Mouse (Mus musculus) MEL (cell line): Measurements from ENCODE around the gene Clint1. TPM values are rescaled to one million over a fixed set of nuclear protein-coding genes. Genes with fewer than 3 reads are reported as not detected.
"Not testable (repeated sequence)": the region's sequence is repeated elsewhere in the genome, so short reads cannot be mapped to it uniquely, and the experiment has no call there.

Experiments
- DNase-seq: peaks from one replicate; pipeline ENCODE4 v3.0.0; 2011; ENCODE audit warnings: low read depth, low spot score
- H3K27ac ChIP-seq: 2 replicates; pipeline ENCODE4 v1.5.1; 2012; ENCODE audit warnings: low read depth, mild to moderate bottlenecking, control low read depth, low read length, moderate library complexity; ENCODE audit not compliant: control insufficient read depth
- H3K27me3 ChIP-seq, 2 experiments: fragments of 150-350 bp in 1 of 2; sonication (generic) in 1 of 2; 2 replicates each; pipeline ENCODE4 v1.6.1; 2012; ENCODE audit warnings: low read length in 2 of 2, mild to moderate bottlenecking in 2 of 2, improper control_type of control experiment in 1 of 2, moderate library complexity in 1 of 2; ENCODE audit not compliant: insufficient read depth in 2 of 2, control insufficient read depth in 1 of 2
- H3K36me3 ChIP-seq, 2 experiments: 2 replicates each; pipeline ENCODE4 v1.6.1; 2012 to 2014; ENCODE audit warnings: low read length in 2 of 2, improper control_type of control experiment in 1 of 2, inconsistent platforms in 1 of 2, mild to moderate bottlenecking in 1 of 2; ENCODE audit not compliant: insufficient read depth in 2 of 2, control insufficient read depth in 1 of 2
- H3K4me1 ChIP-seq, 2 experiments: fragments of 150-350 bp in 1 of 2; sonication (generic) in 1 of 2; 2 replicates each; pipeline ENCODE4 v1.6.1; 2012; ENCODE audit warnings: low read length in 2 of 2, improper control_type of control experiment in 1 of 2, mild to moderate bottlenecking in 1 of 2; ENCODE audit not compliant: insufficient read depth in 2 of 2, control insufficient read depth in 1 of 2
- H3K4me3 ChIP-seq, 2 experiments: fragments of 150-350 bp in 1 of 2; sonication (generic) in 1 of 2; 2 replicates each; pipeline ENCODE4 v1.5.1; 2012; ENCODE audit warnings: low read depth in 2 of 2, low read length in 2 of 2, mild to moderate bottlenecking in 2 of 2, moderate library complexity in 2 of 2, control low read depth in 1 of 2, improper control_type of control experiment in 1 of 2; ENCODE audit not compliant: control insufficient read depth in 1 of 2, insufficient read depth in 1 of 2
- H3K79me2 ChIP-seq: 2 replicates; pipeline ENCODE4 v1.6.1; 2012; ENCODE audit warnings: mild to moderate bottlenecking, low read length, moderate library complexity; ENCODE audit not compliant: control insufficient read depth, poor library complexity, insufficient read depth
- H3K9ac ChIP-seq: 2 replicates; pipeline ENCODE4 v1.6.1; 2012; ENCODE audit warnings: low read depth, mild to moderate bottlenecking, control low read depth, low read length, moderate library complexity; ENCODE audit not compliant: control insufficient read depth, poor library complexity, severe bottlenecking
- H3K9me3 ChIP-seq: fragments of 150-350 bp; sonication (generic); replicated peaks from 2 replicates; pipeline ENCODE4 v1.6.1; 2012; ENCODE audit warnings: mild to moderate bottlenecking, low read length, improper control_type of control experiment, moderate library complexity; ENCODE audit not compliant: insufficient read depth
- CHD1 ChIP-seq: IDR thresholded peaks from 2 replicates; pipeline ENCODE4 v1.6.1; 2012; ENCODE audit warnings: low read depth, mild to moderate bottlenecking, inconsistent platforms, low read length, improper control_type of control experiment
- CHD2 ChIP-seq: IDR thresholded peaks from 2 replicates; pipeline ENCODE4 v1.6.1; 2011; ENCODE audit warnings: low read length, improper control_type of control experiment
- CTCF ChIP-seq, 3 experiments: IDR thresholded peaks in 2 of 3; conservative IDR thresholded peaks in 1 of 3; 2 replicates each; pipeline ENCODE4 v1.5.1; 2011 to 2012; ENCODE audit warnings: low read length in 3 of 3, low read depth in 2 of 3, mild to moderate bottlenecking in 2 of 3, improper control_type of control experiment in 1 of 3, inconsistent platforms in 1 of 3, mixed read lengths in 1 of 3, moderate library complexity in 1 of 3; ENCODE audit not compliant: control insufficient read depth in 1 of 3, insufficient read depth in 1 of 3, poor library complexity in 1 of 3, severe bottlenecking in 1 of 3
- E2F4 ChIP-seq: IDR thresholded peaks from 2 replicates; pipeline ENCODE4 v1.6.1; 2011; ENCODE audit warnings: low read depth, low read length, improper control_type of control experiment, borderline replicate concordance
- EP300 ChIP-seq, 2 experiments: IDR thresholded peaks; 2 replicates each; pipeline ENCODE4 v1.6.1; 2011; ENCODE audit warnings: improper control_type of control experiment in 2 of 2, low read length in 2 of 2, low read depth in 1 of 2, mild to moderate bottlenecking in 1 of 2
- MAX ChIP-seq: IDR thresholded peaks from 2 replicates; pipeline ENCODE4 v1.6.1; 2011; ENCODE audit warnings: low read length, improper control_type of control experiment
- NELFE ChIP-seq: IDR thresholded peaks from 2 replicates; pipeline ENCODE4 v1.6.1; 2011; ENCODE audit warnings: low read depth, low read length, improper control_type of control experiment
- RAD21 ChIP-seq: IDR thresholded peaks from 2 replicates; pipeline ENCODE4 v1.6.1; 2011; ENCODE audit warnings: mild to moderate bottlenecking, low read depth, low read length, improper control_type of control experiment
- SIN3A ChIP-seq: IDR thresholded peaks from 2 replicates; pipeline ENCODE4 v1.6.1; 2012; ENCODE audit warnings: low read length, improper control_type of control experiment, inconsistent platforms
- SMC3 ChIP-seq: IDR thresholded peaks from 2 replicates; pipeline ENCODE4 v1.6.1; 2011; ENCODE audit warnings: low read depth, low read length, improper control_type of control experiment
- TBP ChIP-seq: IDR thresholded peaks from 2 replicates; pipeline ENCODE4 v1.8.0; 2011; ENCODE audit warnings: low read depth, low read length, improper control_type of control experiment
- TCF12 ChIP-seq: IDR thresholded peaks from 2 replicates; pipeline ENCODE4 v1.6.1; 2014; ENCODE audit warnings: low read depth, mild to moderate bottlenecking, inconsistent platforms, low read length, improper control_type of control experiment, moderate library complexity
- USF2 ChIP-seq, 2 experiments: IDR thresholded peaks; 2 replicates each; pipeline ENCODE4 v1.6.1; 2011 to 2012; ENCODE audit warnings: improper control_type of control experiment in 2 of 2, low read length in 2 of 2, borderline replicate concordance in 1 of 2, inconsistent platforms in 1 of 2, low read depth in 1 of 2, mild to moderate bottlenecking in 1 of 2; ENCODE audit not compliant: insufficient read depth in 1 of 2
- ZC3H11A ChIP-seq: IDR thresholded peaks from 2 replicates; pipeline ENCODE4 v1.6.1; 2012; ENCODE audit warnings: low read depth, mild to moderate bottlenecking, inconsistent platforms, low read length, improper control_type of control experiment
- ZMIZ1 ChIP-seq: IDR thresholded peaks from 2 replicates; pipeline ENCODE4 v1.6.1; 2012; ENCODE audit warnings: low read depth, mild to moderate bottlenecking, inconsistent platforms, low read length, improper control_type of control experiment, moderate library complexity
- ZNF384 ChIP-seq: IDR thresholded peaks from 2 replicates; pipeline ENCODE4 v1.6.1; 2012; ENCODE audit warnings: low read depth, mild to moderate bottlenecking, inconsistent platforms, low read length, improper control_type of control experiment
- polyA plus RNA-seq, 2 experiments: library from polyadenylated mRNA; stranded (reverse) in 1 of 2; unstranded in 1 of 2; fragments of >175 nt in 1 of 2; fragments of >200 nt in 1 of 2; gene quantifications; 2 replicates each; pipeline versions ENCODE4 v1.2.1 to v1.2.4; 2012; ENCODE audit warnings: low replicate concordance in 2 of 2, low read depth in 1 of 2; ENCODE audit not compliant: insufficient read length in 2 of 2, insufficient read depth in 1 of 2, missing spikeins in 1 of 2
- total RNA-seq: library from RNA; depleted of rRNA; stranded (reverse); fragments of 300-350 nt; gene quantifications from 2 replicates; pipeline ENCODE4 v1.2.3, GENCODE M21; 2012

The Clint1 gene
- total and polyA plus RNA-seq, 3 experiments = 58.5 to 184 (median 102) TPM

- H3K9me3 ChIP-seq = no peaks in the 10 kb centered on the region
- DNase-seq = no peak
- H3K4me3 ChIP-seq = no peak overlapping the region
- peaks cover 68% of the 10 kb centered on the region for H3K79me2 ChIP-seq
- peaks cover 11 to 21% of the 10 kb centered on the region in 2 experiments for H3K36me3 ChIP-seq
- no peak overlapping the region for H3K27ac ChIP-seq
- H3K27me3 ChIP-seq = no peaks in the 10 kb centered on the region
- 0 out of 4 replicates have a peak, but pooled peaks cover 0 to 4% of the 10 kb centered on the region in 2 experiments for H3K4me1 ChIP-seq
- no peak overlapping the region for H3K9ac ChIP-seq
- no peak for TF ChIP-seq CHD1
These were observed 23.6 kb downstream of the Clint1 start for GRCm38 (mm10) chr11:45875351-45875935.

- Histone ChIP-seq H3K79me2 (peaks cover 69% of the 10 kb centered on the region), H3K4me1 (peaks cover 0 to 4% of the 10 kb centered on the region in 2 experiments; a peak in 1 of 4 replicates), H3K27me3 (no peaks in the 10 kb centered on the region), H3K9ac (no peak overlapping the region), H3K27ac (no peak overlapping the region), H3K9me3 (no peaks in the 10 kb centered on the region), H3K4me3 (no peak overlapping the region), H3K36me3 (peaks cover 15 to 16% of the 10 kb centered on the region in 2 experiments)
- peak; percentile 80 for DNase-seq
- TF ChIP-seq CTCF (IDR thresholded peaks at IDR 0.05 in 2 of 3, conservative IDR thresholded peaks at IDR 0.05 in 1 of 3; ENCODE audit: control insufficient read depth in 1 of 3, insufficient read depth in 1 of 3, low read depth in 2 of 3, low read length in 3 of 3, poor library complexity in 1 of 3, severe bottlenecking in 1 of 3) = no peak; a peak in 1 of 6 replicates
- TF ChIP-seq ZNF384 = no peak
- no peak for TF ChIP-seq RAD21
- TF ChIP-seq CHD2 = no peak
- TF ChIP-seq NELFE = no peak
- no peak for TF ChIP-seq SMC3
- TF ChIP-seq ZC3H11A = no peak
- no peak for TF ChIP-seq TBP
- no peak for TF ChIP-seq E2F4
- TF ChIP-seq SIN3A = no peak
- no peak for TF ChIP-seq USF2 (IDR thresholded peaks at IDR 0.05; ENCODE audit: borderline replicate concordance in 1 of 2, insufficient read depth in 1 of 2, low read depth in 1 of 2, low read length in 2 of 2)
- no peak for TF ChIP-seq EP300 (IDR thresholded peaks at IDR 0.05; ENCODE audit: low read depth in 1 of 2, low read length in 2 of 2)
- TF ChIP-seq TCF12 = no peak
- no peak for TF ChIP-seq ZMIZ1
- no peak for TF ChIP-seq CHD1
- no peak for TF ChIP-seq MAX
These were observed 24.2 kb downstream of the Clint1 start for GRCm38 (mm10) chr11:45876036-45876435.

GRCm38 (mm10) chr11:45879366-45879765, 27.5 kb downstream of the Clint1 start:
- H3K36me3 ChIP-seq = peaks cover 20 to 42% of the 10 kb centered on the region in 2 experiments
- not testable (repeated sequence) for H3K27ac ChIP-seq, H3K4me3 ChIP-seq, H3K9me3 ChIP-seq, H3K27me3 ChIP-seq, H3K9ac ChIP-seq, DNase-seq
- H3K4me1 ChIP-seq = peaks cover 14 to 25% of the 10 kb centered on the region in 2 experiments
- peaks cover 53% of the 10 kb centered on the region for H3K79me2 ChIP-seq
